Mouse (Mus musculus) liver, embryonic 16.5 days (tissue): ENCODE data around the gene Guca2b. TPM values are rescaled to one million over a fixed set of nuclear protein-coding genes. Genes with fewer than 3 reads are reported as not detected.
A peak's percentile ranks its signal among the peaks of the same experiment; 100 is the strongest.

Experiments
- ATAC-seq: fragments of 200-750 bp; cut with Nextera tagmentation; 2 replicates; pipeline ENCODE4 v1.8.0; 2017; ENCODE audit warnings: low read depth, mild to moderate bottlenecking, moderate number of reproducible peaks, moderate library complexity
- H3K27ac ChIP-seq: fragments of 300-500 bp; sonication (generic); 2 replicates; pipeline ENCODE4 v1.5.1; 2014; ENCODE audit warnings: mild to moderate bottlenecking, low read length
- H3K27me3 ChIP-seq: fragments of 300-500 bp; sonication (generic); 2 replicates; pipeline ENCODE4 v1.6.1; 2014; ENCODE audit warnings: low read depth, low read length, mixed read lengths; ENCODE audit not compliant: control insufficient read depth, insufficient read depth
- H3K36me3 ChIP-seq: fragments of 300-500 bp; sonication (generic); 2 replicates; pipeline ENCODE4 v1.6.1; 2014; ENCODE audit warnings: mild to moderate bottlenecking; ENCODE audit not compliant: control insufficient read depth, insufficient read depth
- H3K4me1 ChIP-seq: fragments of 300-500 bp; sonication (generic); 2 replicates; pipeline ENCODE4 v1.6.1; 2014; ENCODE audit warnings: low read depth, low read length, mixed read lengths; ENCODE audit not compliant: control insufficient read depth
- H3K4me2 ChIP-seq: fragments of 300-500 bp; sonication (generic); 2 replicates; pipeline ENCODE4 v1.6.1; 2014; ENCODE audit warnings: low read depth, low read length, mixed read lengths
- H3K4me3 ChIP-seq: fragments of 300-500 bp; sonication (generic); 2 replicates; pipeline ENCODE4 v1.5.1; 2014; ENCODE audit warnings: low read depth, mild to moderate bottlenecking, low read length
- H3K9ac ChIP-seq: fragments of 300-500 bp; sonication (generic); 2 replicates; pipeline ENCODE4 v1.6.1; 2014; ENCODE audit warnings: low read depth, low read length
- H3K9me3 ChIP-seq: fragments of 300-500 bp; sonication (generic); replicated peaks from 2 replicates; pipeline ENCODE4 v1.6.1; 2016; ENCODE audit warnings: low read length; ENCODE audit not compliant: control insufficient read depth
- WGBS: fragments of 180-500 bp; shearing (Covaris S2); extraction: QIAGEN DNeasy Blood & Tissue Kit; methylation state at CpG from one replicate; pipeline ENCODE4 v1.1.7; 2014; ENCODE audit not compliant: insufficient replicate concordance; 5-methylcytosine and 5-hydroxymethylcytosine counted together
- polyA plus RNA-seq: library from polyadenylated mRNA; unstranded; fragments of >200 nt; fragmentation: Nextera tagmentation; extraction: Ambion mirVana; gene quantifications from 2 replicates; pipeline ENCODE4 v1.2.1, GENCODE M21; 2015

Gene Guca2b
- polyA plus RNA-seq, 1 experiment from 2014 or later, result 0.70 TPM

DNA sequence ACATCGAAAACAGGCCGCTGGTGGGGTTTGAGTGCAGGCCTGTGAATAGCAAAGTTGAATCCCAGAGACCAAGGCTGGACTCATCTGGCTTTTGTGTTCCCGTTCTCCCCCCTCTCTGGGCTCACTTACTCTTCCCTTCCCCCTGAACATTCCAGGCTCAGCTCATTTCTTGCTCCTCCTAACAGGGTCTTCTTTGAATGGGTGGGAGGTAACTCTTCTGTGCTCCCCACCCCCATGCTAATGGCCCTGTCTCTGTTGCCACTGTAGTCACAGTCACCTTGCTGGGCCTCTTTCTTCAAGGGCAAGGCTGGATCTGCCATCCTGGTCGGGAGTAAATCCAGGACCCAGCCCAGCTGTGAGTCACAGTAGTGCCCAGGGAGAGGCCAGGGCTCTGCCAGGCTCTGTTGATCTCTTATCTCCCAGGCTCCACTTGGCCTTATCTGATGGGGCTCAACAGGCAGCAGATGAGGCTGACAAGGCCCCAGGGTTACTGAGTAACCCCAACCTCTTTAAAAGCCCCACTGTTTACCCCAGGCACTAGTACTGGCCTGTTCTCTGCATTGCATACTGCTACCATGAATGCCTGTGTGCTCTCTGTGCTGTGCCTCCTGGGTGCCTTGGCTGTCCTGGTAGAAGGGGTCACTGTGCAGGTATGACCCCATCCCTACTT, 21.4 kb downstream of the Guca2b start, which contains the start of gene Guca2a:
Gene Guca2a (plus strand): TSS at position 529 of the 670 bp plus-strand sequence.
- Histone ChIP-seq H3K27ac (no peak within 1 kb of the TSS), H3K4me2 (no peak within 1 kb of the TSS), H3K9ac (no peak within 1 kb of the TSS), H3K27me3 (no peaks in the 10 kb centered on the region), H3K36me3 (no peaks in the 10 kb centered on the region), H3K9me3 (no peaks in the 10 kb centered on the region), H3K4me3 (no peak within 1 kb of the TSS), H3K4me1 (no peaks in the 10 kb centered on the region)
- ATAC-seq, result peak; percentile 30; the same call in 1 of the 2 replicates
- WGBS, result 48% methylated on average over 4 of the region's 4 CpGs

DNA sequence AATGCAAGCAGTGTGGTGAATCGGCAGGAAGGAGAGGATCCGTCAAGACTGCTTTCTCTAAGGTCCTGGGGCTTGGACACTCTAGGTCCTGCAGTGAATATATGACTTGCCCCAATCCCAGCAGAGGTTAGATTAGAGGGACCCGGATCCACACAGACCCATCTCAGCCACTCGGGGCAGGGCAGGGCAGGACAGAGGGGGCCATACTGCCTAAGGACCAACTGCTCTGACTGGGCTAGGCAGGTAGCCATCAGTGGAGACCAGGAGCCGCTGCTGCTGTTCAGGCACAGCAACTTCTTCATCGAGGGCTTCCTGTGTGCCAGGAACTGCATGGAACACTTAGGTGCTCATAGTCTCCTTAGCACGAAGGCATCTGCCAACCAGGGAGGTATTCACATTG, 22.0 kb downstream of the Guca2b start:
- no peak overlapping the region for H3K27ac ChIP-seq
- no peaks in the 10 kb centered on the region for H3K4me1 ChIP-seq
- no peaks in the 10 kb centered on the region for H3K36me3 ChIP-seq
- no peak overlapping the region for H3K4me2 ChIP-seq
- no peak for ATAC-seq
- H3K27me3 ChIP-seq, result no peaks in the 10 kb centered on the region
- no peak overlapping the region for H3K4me3 ChIP-seq
- no peak overlapping the region for H3K9ac ChIP-seq
- 64% methylated on average over 7 of the region's 7 CpGs for WGBS
- no peaks in the 10 kb centered on the region for H3K9me3 ChIP-seq

DNA sequence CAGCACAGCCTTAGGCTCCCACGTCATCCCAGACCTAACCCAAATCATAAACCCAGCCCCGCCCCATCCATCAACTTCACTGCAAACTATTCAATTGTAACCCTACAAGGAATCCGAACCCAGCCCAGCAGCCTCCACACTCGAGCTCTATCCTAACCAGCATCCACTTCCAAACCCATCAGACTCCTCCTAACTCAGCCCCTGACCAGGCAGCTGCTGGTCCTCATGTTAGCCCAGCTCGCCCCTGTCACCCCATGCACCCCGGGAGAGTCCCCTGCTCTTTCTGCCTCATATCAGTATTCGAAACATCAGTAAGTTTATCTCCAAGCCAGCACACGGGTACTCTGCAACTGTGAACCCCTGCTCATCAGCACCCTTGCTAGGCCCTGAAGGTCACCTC, 23.1 kb downstream of the Guca2b start:
- Histone ChIP-seq H3K4me1 (peaks cover 5% of the 10 kb centered on the region; the same call in 1 of the 2 replicates), H3K36me3 (no peaks in the 10 kb centered on the region), H3K27ac (no peak overlapping the region), H3K27me3 (no peaks in the 10 kb centered on the region), H3K9ac (no peak overlapping the region), H3K4me2 (no peak overlapping the region), H3K9me3 (no peaks in the 10 kb centered on the region), H3K4me3 (no peak overlapping the region)
- WGBS, result 54% methylated on average over 8 of the region's 8 CpGs
- ATAC-seq, result no peak

DNA sequence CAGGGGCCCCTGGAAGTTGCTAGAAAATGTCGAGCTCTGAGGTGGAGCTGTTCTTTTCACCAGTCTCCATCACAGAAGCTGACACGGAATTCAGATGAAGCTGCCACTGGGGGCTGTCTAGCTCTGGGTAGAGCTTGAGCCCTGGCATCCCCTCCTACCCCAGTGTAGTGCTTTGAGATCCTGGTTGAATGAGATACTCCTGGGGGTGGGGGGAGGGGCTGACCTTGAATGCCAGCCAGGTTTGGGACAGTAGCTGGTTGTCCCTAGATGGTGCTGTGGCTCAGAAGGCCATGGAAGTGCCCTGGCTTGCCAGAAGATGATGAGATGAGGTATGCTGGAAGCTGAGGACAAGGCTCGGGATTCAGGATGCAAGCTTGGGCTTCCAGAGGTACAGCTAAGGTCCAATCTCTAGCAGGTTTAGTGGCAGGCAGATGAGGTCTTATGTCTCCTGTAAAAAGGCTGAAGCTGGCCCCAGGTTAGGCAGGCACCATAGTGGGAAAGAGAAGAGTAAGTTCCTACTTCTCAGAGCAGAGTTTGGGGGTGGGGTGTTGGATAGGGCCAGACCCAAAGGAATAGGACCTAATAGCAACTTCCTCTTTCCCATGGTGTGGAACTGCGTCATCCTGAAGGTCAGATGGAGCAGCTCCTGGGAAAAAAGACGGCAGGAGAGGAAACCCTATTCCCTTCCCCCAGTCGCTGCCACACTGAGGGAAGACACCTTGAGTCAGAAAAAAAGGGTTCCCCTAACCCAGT, 23.7 kb downstream of the Guca2b start:
- H3K36me3 ChIP-seq, result no peaks in the 10 kb centered on the region
- no peak for ATAC-seq
- H3K9ac ChIP-seq, result no peak overlapping the region
- H3K4me1 ChIP-seq, result peaks cover 5% of the 10 kb centered on the region; the same call in 1 of the 2 replicates
- no peak overlapping the region for H3K27ac ChIP-seq
- WGBS, result 53% methylated on average over 6 of the region's 6 CpGs
- H3K27me3 ChIP-seq, result no peaks in the 10 kb centered on the region
- H3K4me3 ChIP-seq, result no peak overlapping the region
- H3K9me3 ChIP-seq, result no peaks in the 10 kb centered on the region
- no peak overlapping the region for H3K4me2 ChIP-seq

DNA sequence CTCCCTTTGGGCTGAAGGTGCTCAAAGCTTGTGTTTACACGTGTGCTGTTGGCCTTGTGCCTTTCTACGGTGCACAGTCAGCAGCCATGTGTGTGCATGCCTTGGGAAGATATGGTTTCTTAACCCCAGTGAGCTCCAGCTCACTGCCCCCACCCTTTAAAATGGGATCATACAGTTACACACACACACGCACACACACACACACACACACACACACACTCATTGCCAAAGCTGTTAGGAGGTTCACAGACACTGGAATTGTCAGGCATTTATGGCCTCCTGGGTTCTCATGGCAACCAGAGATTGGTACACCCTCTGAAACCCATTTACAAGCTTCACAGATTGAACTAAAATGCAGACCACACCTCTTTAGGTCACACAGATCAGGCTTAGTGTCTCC, 24.8 kb downstream of the Guca2b start:
- no peak for ATAC-seq
- Histone ChIP-seq H3K4me1 (peaks cover 5% of the 10 kb centered on the region; the same call in 1 of the 2 replicates), H3K9me3 (no peaks in the 10 kb centered on the region), H3K9ac (no peak overlapping the region), H3K36me3 (no peaks in the 10 kb centered on the region; the same call in 1 of the 2 replicates), H3K4me2 (no peak overlapping the region), H3K27me3 (no peaks in the 10 kb centered on the region), H3K4me3 (no peak overlapping the region), H3K27ac (no peak overlapping the region)
- WGBS, result 80% methylated on average over 3 of the region's 3 CpGs

DNA sequence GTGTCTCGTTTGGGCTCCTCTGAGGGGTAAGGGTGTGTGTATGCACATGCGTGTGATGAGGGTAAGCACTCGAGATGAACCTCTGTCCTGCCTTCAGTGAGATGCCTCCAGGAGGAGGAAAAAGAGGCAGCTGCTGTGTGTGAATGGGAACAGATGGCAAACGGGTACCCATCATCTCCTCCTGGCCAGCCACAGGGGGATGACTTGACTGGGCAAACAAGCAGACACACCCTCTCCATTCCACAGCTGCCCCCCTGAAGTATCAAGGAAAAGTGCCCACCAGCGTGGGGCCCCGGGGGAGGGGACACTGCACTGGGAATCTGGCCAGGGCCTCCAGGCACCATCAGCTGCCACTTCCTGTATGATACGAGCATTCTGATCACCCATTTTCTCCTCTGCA, 25.4 kb downstream of the Guca2b start:
- no peak for ATAC-seq
- H3K27ac ChIP-seq, result no peak overlapping the region
- H3K4me2 ChIP-seq, result no peak overlapping the region
- 58% methylated on average over 7 of the region's 7 CpGs for WGBS
- no peak overlapping the region for H3K9ac ChIP-seq
- peaks cover 5% of the 10 kb centered on the region; the same call in 1 of the 2 replicates for H3K4me1 ChIP-seq
- no peaks in the 10 kb centered on the region; the same call in 1 of the 2 replicates for H3K36me3 ChIP-seq
- no peaks in the 10 kb centered on the region for H3K9me3 ChIP-seq
- no peaks in the 10 kb centered on the region for H3K27me3 ChIP-seq
- H3K4me3 ChIP-seq, result no peak overlapping the region

DNA sequence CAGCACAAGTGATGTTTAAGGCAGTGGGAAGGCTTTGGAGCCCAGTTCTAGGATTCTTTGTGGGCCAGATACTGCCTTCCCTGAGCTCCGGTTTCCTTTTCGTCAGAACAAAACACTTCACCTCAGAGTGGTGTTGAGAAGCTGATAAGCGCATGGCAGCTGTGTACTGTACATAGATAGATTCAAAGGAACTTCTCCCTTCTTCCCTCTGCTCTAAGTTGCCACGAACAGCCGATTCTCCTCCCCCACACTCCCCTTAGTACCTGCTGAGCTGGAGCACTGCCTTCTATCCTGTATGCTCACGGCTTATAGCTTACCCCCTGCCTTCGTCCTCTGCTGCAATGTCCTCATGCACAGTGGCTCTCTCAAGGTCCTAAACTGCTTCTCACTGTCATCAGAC, 26.0 kb downstream of the Guca2b start:
- Histone ChIP-seq H3K4me1 (peaks cover 5% of the 10 kb centered on the region; the same call in 1 of the 2 replicates), H3K36me3 (no peaks in the 10 kb centered on the region; the same call in 1 of the 2 replicates), H3K27me3 (no peaks in the 10 kb centered on the region), H3K9ac (no peak overlapping the region), H3K27ac (no peak overlapping the region), H3K9me3 (no peaks in the 10 kb centered on the region), H3K4me3 (no peak overlapping the region), H3K4me2 (no peak overlapping the region)
- ATAC-seq, result no peak
- WGBS, result 42% methylated on average over 7 of the region's 7 CpGs

DNA sequence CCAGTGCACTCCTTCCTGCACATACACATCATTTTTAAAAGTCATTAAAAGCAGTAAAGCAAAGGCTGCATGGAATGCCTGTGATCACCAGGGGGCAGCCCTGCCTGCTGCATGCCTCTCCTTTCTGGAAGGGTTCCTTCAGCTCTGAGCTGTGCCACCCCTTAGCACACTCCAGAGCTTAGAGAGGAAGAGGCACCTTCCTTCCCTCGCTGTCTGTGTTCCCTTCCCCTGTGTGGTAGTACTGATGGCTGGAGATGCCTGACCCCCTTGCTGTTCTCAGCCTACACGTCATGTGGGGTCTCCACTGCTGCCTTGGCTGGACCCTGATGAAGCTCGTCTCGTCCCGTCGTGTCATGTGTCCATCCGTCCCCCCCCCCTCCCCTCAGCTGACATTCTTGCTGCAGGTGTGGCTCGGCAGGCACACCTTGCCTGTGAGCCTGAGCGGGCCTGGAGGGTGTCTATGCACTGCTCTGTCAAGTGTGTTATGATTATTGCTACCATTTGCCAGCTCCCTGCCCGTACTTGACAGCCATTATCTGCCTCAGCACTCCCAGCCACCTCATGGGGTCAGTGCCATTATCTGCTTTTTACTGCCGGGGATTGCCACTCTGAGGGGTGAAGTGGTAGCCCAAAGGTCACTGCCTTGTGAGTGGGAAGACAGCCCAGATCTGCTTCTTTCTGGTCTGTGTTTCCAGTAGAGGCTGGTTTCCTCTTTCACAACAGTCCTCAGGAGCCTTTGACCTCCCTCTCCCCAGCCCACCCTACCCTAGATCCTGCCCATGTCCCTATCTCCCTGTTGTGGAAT, 27.4 kb downstream of the Guca2b start:
- Histone ChIP-seq H3K9ac (no peak overlapping the region), H3K9me3 (no peaks in the 10 kb centered on the region), H3K4me1 (peaks cover 5% of the 10 kb centered on the region; the same call in 1 of the 2 replicates), H3K4me3 (no peak overlapping the region), H3K36me3 (peaks cover under 1% of the 10 kb centered on the region), H3K4me2 (no peak overlapping the region), H3K27ac (no peak overlapping the region), H3K27me3 (no peaks in the 10 kb centered on the region)
- WGBS, result 48% methylated on average over 11 of the region's 11 CpGs
- ATAC-seq, result peak; percentile 56
